Mouse (Mus musculus): ENCODE results near the gene Coa5.
A peak's percentile ranks its signal among the peaks of the same experiment; 100 is the strongest.

The Coa5 gene

GRCm38 (mm10) chr1:37429366-37430296 is at the start of gene Coa5, which contains the start of gene Unc50:
Gene Coa5, minus strand, starts transcription at chr1:37430103.
Gene Unc50, plus strand, starts transcription at chr1:37430139.
- peak; percentile 92 for DNase-seq (ENCODE audit: low spot score)

DNA sequence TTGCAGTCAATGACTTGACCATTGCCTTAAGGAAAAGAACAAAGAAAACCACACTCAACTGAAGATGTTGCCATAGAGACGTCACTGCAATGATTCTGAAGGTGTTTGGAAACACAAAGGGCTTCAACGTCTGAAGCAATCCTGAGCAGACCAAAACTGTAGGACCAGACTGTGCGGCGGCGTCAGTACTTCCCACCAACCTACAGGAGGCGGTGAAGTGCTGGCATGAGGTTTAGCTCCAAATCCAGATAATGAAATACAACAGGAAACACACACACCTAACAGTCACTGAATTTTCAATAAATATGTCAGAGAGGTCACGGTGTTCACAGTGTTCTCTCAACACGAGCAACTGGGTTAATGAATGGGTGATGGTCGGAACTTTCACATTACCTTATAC is 49.2 kb upstream of the Coa5 start:
- DNase-seq (ENCODE audit: low spot score), result no peak

DNA sequence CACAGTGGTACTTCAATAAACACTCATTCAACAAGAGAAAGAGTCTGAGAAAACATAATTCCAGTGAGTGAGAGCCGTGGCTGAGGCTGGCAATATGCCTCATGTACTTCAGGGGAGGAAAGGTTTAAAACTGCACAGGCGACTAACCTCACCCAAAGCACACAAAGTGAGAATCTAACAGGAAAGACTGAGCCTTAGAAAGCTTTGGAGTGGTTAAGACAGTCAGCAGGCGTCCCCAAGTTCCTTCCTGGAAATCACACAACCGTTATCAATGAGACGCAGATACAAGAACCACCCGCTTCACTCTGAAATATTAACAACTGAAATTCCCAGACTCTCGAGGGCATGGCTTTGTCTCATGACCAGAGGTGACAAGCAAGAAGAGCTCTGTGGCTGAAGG is 48.5 kb upstream of the Coa5 start:
- DNase-seq (ENCODE audit: low spot score), result no peak

DNA sequence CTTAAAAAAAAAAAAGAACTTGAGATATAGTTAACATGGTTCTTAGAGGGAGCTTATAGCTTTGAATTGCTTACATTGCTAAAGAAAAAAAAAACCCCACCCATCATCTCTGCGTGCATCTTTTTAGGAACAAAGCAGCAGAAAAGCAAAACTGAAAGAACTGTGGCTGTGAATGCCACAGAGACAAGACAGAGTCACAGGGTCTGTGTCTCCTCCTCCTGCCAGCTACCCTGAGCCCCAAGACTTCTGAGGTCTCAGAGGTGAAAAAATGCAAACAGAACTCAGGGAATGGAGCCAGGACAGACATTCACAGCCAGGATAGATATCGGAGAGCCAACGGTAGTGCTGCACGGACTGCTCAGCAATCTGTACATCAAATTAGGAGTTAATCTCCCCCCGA is 48.0 kb upstream of the Coa5 start:
- DNase-seq (ENCODE audit: low spot score), result no peak

DNA sequence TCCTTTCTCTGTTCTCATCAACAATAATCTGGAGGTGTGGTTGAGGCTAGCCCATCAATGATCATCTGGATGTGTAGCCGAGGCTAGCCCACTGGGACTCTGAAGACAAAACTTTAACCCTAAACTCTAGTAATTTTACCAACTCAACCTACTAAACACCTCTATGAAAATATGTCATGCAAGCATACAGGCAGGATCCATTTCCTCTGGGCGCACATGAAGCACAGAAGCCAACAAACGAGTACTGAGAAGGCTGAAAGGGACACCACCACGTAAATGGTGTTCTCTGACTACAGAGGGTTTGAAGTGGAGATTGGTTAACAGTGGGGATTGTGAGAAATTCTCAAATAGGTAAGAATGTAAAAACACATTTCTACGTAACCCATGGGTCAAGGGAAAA is 47.3 kb upstream of the Coa5 start:
- no peak for DNase-seq (ENCODE audit: low spot score)

DNA sequence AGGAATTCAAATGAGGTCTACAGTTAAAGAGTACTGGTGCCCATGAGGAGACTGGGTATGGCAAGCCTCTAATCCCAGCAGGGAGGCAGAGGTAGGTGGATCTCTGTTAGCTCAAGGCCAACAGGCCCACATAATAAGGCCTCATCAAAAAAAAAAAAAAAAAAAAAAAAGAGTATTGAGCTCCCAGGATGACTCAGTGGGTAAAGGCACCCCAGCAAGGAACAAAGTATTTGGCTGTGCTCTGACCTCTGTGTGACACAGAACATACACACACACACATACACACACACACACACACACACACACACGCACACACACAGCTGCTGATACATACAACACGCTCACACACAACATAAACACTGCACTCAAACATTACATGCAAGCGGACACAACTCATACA is 45.4 kb upstream of the Coa5 start:
- DNase-seq (ENCODE audit: low spot score), result no peak

DNA sequence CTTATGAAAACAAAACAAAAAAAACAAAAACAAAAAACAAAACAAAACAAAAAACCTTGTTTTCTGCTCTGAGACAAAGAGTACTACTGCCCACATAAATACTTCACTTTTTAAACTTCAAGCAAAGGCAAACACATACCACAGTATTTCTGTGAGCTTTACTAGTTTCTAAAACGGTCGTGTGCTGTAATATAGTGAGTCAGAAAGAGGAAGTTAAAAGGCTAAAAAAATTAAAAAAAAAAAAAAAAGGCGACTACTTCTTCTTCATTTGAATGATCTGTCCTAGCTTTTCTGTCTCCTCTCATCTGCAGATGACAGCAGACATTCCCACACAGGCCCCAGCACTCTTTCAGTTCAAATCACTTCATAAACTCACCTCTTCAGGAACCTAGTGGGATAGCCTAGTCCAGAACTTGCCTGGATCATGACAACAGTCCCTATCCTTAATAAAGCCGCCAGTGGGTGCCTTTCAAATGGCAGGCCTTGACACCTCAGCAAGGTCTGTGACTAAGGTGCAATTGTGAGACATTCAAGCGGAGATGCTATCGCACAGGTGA is 44.8 kb upstream of the Coa5 start:
- no peak for DNase-seq (ENCODE audit: low spot score)

DNA sequence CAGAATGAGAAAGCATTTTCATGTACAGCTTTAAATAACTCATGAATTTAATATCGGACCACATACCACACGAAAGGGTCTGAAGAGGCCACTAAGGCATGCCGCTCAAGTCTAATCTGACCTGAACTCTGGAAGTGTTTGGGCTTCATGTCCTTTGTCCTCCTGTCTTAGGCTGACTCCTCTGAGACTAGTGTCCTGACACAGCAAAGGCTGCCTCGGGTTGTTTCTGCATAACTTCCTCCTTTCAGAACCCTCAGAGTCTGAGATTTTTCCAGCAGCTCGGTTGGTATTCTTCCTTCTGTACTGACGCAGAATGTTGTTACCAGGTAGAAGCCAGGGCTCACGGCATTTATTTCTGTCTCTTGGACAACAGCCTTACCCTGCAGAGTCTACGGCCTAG is 44.1 kb upstream of the Coa5 start:
- no peak for DNase-seq (ENCODE audit: low spot score)

DNA sequence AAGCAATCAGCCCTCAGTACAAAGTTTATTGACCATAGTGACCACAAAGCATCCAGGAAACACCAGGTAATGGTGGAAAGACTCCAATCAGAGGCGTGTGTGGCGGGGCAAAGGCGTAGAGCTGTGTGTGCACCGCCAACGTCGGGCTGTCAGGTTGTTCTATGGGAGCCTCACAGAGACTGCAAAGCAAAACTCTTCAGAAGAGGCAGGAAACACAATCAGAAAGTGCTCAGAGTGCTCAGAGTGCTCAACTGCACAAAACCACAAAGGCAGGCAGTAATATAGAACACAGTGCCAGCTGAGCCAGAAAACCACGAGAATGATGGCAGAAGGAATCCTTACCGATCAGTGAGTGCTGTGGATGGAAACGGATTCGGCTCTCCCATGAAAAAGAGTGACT is 43.3 kb upstream of the Coa5 start:
- no peak for DNase-seq (ENCODE audit: low spot score)

- DNase-seq (ENCODE audit: low spot score), result no peak
Observed at GRCm38 (mm10) chr1:37471179-37472148, 41.6 kb upstream of the Coa5 start.

- no peak for DNase-seq (ENCODE audit: low spot score)
Observed at GRCm38 (mm10) chr1:37469007-37469406, 39.1 kb upstream of the Coa5 start.

DNA sequence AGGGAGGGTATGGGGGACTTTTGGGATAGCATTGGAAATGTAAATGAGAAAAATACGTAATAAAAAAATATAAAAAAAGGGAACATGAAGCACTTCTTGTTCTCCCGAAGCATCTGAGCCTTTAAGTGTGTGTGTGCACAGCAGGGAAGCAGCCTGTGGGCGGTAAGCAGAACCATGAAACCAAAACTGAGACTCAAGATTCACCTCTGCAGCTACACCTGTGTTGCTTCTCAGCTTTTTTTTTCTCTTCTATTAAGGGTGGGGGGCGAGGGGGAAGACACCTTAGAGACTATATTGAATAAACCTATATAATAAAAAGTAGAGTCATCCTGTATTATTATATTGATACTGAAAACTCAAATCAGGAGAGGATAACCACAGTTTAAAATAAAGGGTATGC is 37.9 kb upstream of the Coa5 start:
- DNase-seq (ENCODE audit: low spot score), result no peak

GRCm38 (mm10) chr1:37466322-37466995 is 36.6 kb upstream of the Coa5 start:
- DNase-seq (ENCODE audit: low spot score), result no peak

DNA sequence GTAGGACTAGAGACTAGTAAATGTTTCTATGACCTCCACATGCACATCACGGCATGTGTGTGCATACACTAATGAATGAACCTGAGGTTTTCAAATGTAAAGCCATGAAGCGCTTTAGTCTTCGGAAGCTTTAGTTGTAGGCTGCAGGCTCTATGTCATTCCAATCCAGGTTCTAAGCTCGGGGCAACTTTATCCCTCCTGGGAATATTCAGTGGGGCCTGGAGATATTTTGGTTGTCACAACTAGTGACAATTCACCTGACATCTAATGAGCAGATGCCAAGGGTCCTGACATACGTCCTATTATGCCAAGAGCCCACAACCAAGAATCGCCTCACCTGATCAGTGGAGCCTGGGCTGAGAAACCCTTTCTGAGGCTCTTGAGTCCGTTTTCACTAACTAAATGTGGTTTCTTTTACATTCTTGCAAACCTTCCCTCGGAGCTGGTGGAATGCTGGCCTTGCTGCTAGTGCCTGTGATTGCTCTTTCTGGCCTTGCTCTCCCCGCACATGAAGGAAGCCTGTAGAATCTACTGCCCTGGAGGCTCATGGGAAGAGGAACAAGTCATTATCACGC is 35.1 kb upstream of the Coa5 start:
- no peak for DNase-seq (ENCODE audit: low spot score)

- no peak for DNase-seq (ENCODE audit: low spot score)
Observed at GRCm38 (mm10) chr1:37457546-37457945, 27.6 kb upstream of the Coa5 start.

DNA sequence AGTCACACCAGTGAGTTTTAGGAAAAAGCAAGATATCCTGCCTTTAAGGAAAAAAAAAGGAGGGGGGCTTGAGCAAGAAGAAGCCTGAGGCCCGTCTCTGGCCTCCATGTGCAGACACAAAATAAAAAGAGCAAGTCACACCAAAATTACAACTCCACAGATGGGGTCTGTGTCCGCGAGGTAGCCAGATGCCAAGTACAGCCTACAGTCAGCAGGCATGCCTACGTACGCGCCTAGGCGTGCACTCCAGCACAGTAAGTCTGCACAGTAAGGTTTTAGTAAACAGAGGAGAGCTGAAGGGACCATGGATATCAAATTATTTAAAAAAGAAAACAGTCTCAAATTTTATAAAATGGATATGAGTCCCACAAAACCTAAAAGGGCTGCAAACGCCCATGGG is 21.4 kb upstream of the Coa5 start:
- DNase-seq (ENCODE audit: low spot score), result no peak

- DNase-seq (ENCODE audit: low spot score), result no peak
Observed at GRCm38 (mm10) chr1:37448361-37449095, 18.6 kb upstream of the Coa5 start.

- no peak for DNase-seq (ENCODE audit: low spot score)
Observed at GRCm38 (mm10) chr1:37442848-37443835, 13.2 kb upstream of the Coa5 start.

DNA sequence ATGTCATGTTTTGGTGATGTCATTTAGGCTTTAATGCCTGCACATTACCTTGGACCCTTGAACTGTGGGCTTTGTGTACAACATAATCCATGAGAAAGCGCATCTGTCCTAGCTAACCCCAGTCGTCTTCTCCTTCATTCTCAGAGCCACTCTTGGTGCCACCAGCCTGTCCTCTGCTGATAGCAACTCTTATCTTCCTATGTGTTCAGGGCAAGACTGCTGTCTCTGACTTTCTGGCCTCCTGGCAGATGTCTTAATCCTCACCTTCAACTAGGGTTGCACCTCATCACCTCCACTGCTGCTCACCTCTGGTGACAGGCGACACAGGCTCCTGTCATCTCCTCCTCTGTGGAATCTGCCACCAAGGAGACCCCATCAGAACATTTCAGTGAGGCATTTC is 6.5 kb upstream of the Coa5 start:
- no peak for DNase-seq (ENCODE audit: low spot score)

All from ovary, adult 18-20 months (tissue).